Comparison of ENCODE assay signal across 11 mouse cellular contexts in genomic region chr2:27596217-27596616, GRCm38 (mm10).
DNase-seq lines count a peak whose midpoint lies in the region; ATAC-seq and TF ChIP-seq lines count a peak whose summit lies in the region.
"Had no signal": no experiment of that assay in that cellular context is flagged by ENCODE, and none has a peak within 500 bp of the region (broad histone marks: within the 10 kb centered on the region; RNA-seq: fewer than 3 reads in every experiment).

No protein-coding gene starts in this region.

- DNase-seq in liver = peak; percentile 16
- DNase-seq in liver, embryonic 11.5 days (ENCODE audit: low spot score) = no peak
- DNase-seq in embryonic facial prominence, embryonic 10.5 days (ENCODE audit: low spot score) = no peak
- DNase-seq in kidney, postnatal 10 days = peak; percentile 43
- DNase-seq in lung, postnatal 36 days = peak; percentile 69
- DNase-seq in frontal cortex, postnatal 14 days (ENCODE audit: low spot score in 2 of 2) = no peak
- DNase-seq in frontal cortex, postnatal 10 days (ENCODE audit: low spot score in 2 of 2) = no peak
- no peak for DNase-seq in layer of hippocampus, adult 2 months (ENCODE audit: low spot score in 2 of 2)
- DNase-seq: right cerebral cortex, adult 18-20 months had no signal

- H3K4me1 ChIP-seq in liver, embryonic 11.5 days (replicated peaks; ENCODE audit: control insufficient read depth, insufficient read depth, low read length) = peaks cover 3% of the 10 kb centered on the region; the same call in 1 of the 2 replicates
- peaks cover 20% of the 10 kb centered on the region for H3K4me1 ChIP-seq in embryonic facial prominence, embryonic 10.5 days

- H3K9me3 ChIP-seq in liver, embryonic 11.5 days (ENCODE audit: control insufficient read depth, low read length) = no peaks in the 10 kb centered on the region
- H3K9me3 ChIP-seq in embryonic facial prominence, embryonic 10.5 days = 0 out of 2 replicates have a peak, but pooled peaks cover 5% of the 10 kb centered on the region
- H3K9me3 ChIP-seq: hindbrain, embryonic 15.5 days had no signal

- no peaks in the 10 kb centered on the region; the same call in 1 of the 2 replicates for H3K27me3 ChIP-seq in liver, embryonic 11.5 days (replicated peaks; ENCODE audit: control insufficient read depth, insufficient read depth, low read length)
- 0 out of 2 replicates have a peak, but pooled peaks cover 8% of the 10 kb centered on the region for H3K27me3 ChIP-seq in embryonic facial prominence, embryonic 10.5 days (replicated peaks; ENCODE audit: low read depth, poor library complexity, severe bottlenecking)
- H3K27me3 ChIP-seq: hindbrain, embryonic 15.5 days had no signal

- 17% methylated on average over 2 of the region's 2 CpGs for WGBS in liver, embryonic 11.5 days
- WGBS in embryonic facial prominence, embryonic 10.5 days = 42% methylated on average over 2 of the region's 2 CpGs

- H3K4me2 ChIP-seq in liver, embryonic 11.5 days = no peak overlapping the region
- H3K4me2 ChIP-seq: hindbrain, embryonic 15.5 days had no signal

- ATAC-seq in liver, embryonic 11.5 days (replicated peaks; ENCODE audit: low FRiP score) = no peak

- H3K9ac ChIP-seq in liver, embryonic 11.5 days (ENCODE audit: low read depth, low read length) = no peak overlapping the region
- H3K9ac ChIP-seq: hindbrain, embryonic 15.5 days had no signal

- no peak overlapping the region for H3K27ac ChIP-seq in liver, embryonic 11.5 days (ENCODE audit: low read depth, low read length)
- H3K27ac ChIP-seq in embryonic facial prominence, embryonic 10.5 days (replicated peaks) = peak overlapping the region; percentile 7; the same call in 1 of the 2 replicates
- H3K27ac ChIP-seq in layer of hippocampus, adult 2 months = no peak overlapping the region
- H3K27ac ChIP-seq: hindbrain, embryonic 15.5 days; macrophage had no signal

- no peaks in the 10 kb centered on the region for H3K36me3 ChIP-seq in liver, embryonic 11.5 days (ENCODE audit: control insufficient read depth, insufficient read depth, low read length)
- H3K36me3 ChIP-seq in embryonic facial prominence, embryonic 10.5 days (replicated peaks) = no peaks in the 10 kb centered on the region
- H3K36me3 ChIP-seq: hindbrain, embryonic 15.5 days had no signal

- no peak for TF ChIP-seq CTCF in layer of hippocampus, adult 2 months (conservative IDR thresholded peaks at IDR 0.05)

- no peak overlapping the region for H3K4me3 ChIP-seq in liver, embryonic 11.5 days (ENCODE audit: low read depth, low read length)
- no peak overlapping the region for H3K4me3 ChIP-seq in embryonic facial prominence, embryonic 10.5 days
- no peak overlapping the region for H3K4me3 ChIP-seq in layer of hippocampus, adult 2 months
- H3K4me3 ChIP-seq: hindbrain, embryonic 15.5 days had no signal

Comparison
In these comparisons a context has a peak if more than half of its experiments do, and no peak if none do; other contexts are left out.
1. DNase-seq: peak in liver (single experiment), kidney, postnatal 10 days (single experiment) and lung, postnatal 36 days (single experiment); none in liver, embryonic 11.5 days (single experiment), embryonic facial prominence, embryonic 10.5 days (single experiment), frontal cortex, postnatal 14 days (0 of 2), frontal cortex, postnatal 10 days (0 of 2) and layer of hippocampus, adult 2 months (0 of 2).